Mouse (Mus musculus) layer of hippocampus, adult 2 months (tissue): Measurements from ENCODE around the gene Vgll3. TPM values are rescaled to one million over a fixed set of nuclear protein-coding genes. Genes with fewer than 3 reads are reported as not detected.

ENCODE experiments used
- DNase-seq, 2 experiments: peaks; one replicate each; pipeline ENCODE4 v3.0.0; 2022; ENCODE audit warnings: low spot score in 2 of 2
- H3K27ac ChIP-seq: fragments of 200-600 bp; 2 replicates; pipeline ENCODE4 v1.8.1; 2022
- H3K4me3 ChIP-seq: fragments of 200-600 bp; 2 replicates; pipeline ENCODE4 v1.8.1; 2022; ENCODE audit warnings: mild to moderate bottlenecking
- CTCF ChIP-seq: fragments of 200-600 bp; conservative IDR thresholded peaks from 2 replicates; pipeline ENCODE4 v1.8.1; 2022; ENCODE audit warnings: antibody characterized with exemption, mild to moderate bottlenecking, moderate library complexity
- long read RNA-seq, 2 experiments: library from polyadenylated mRNA; stranded (forward); transcript quantifications; one replicate each; pipeline ENCODE4 v2.0.0; 2021; ENCODE audit warnings: borderline mapping rate in 2 of 2
- total RNA-seq, 2 experiments: library from RNA; stranded (reverse); gene quantifications; 2 replicates each; pipeline ENCODE4 v1.2.3; 2021

Gene Vgll3
- 1 to 10 TPM; 1.7 to 2.3 TPM for total RNA-seq
- long read RNA-seq, experiment 1, full-length matches to known transcripts, result 2 of 3 reads
- long read RNA-seq, experiment 1, partial matches to known transcripts, result 0 of 3 reads
- long read RNA-seq, experiment 1, other reads (novel, unspliced or antisense), result 1 of 3 reads
- long read RNA-seq, experiment 2, partial matches to known transcripts, result 0 of 2 reads
- long read RNA-seq, experiment 2, other reads (novel, unspliced or antisense), result 1 of 2 reads

GRCm38 (mm10) chr16:65814918-65815881 lies at the start of gene Vgll3:
TSS of gene Vgll3 (plus strand) at chr16:65815257.
- Histone ChIP-seq H3K27ac (peak within 1 kb of the TSS; percentile 29; the same call in 1 of the 2 replicates), H3K4me3 (peak within 1 kb of the TSS; percentile 70)
- peak; percentile 46 for TF ChIP-seq CTCF
- peak; percentile 9 to 11 for DNase-seq

- no peak for TF ChIP-seq CTCF
- no peak for DNase-seq
- H3K4me3 ChIP-seq, result no peak overlapping the region
- H3K27ac ChIP-seq, result no peak overlapping the region
Observed at GRCm38 (mm10) chr16:65765976-65766375, 49.1 kb upstream of the Vgll3 start.

- DNase-seq, result peak in 1 of 2 experiments; percentile 12
- Histone ChIP-seq H3K27ac (no peak overlapping the region), H3K4me3 (no peak overlapping the region)
- TF ChIP-seq CTCF, result peak; percentile 75
Observed at GRCm38 (mm10) chr16:65785959-65786358, 29.1 kb upstream of the Vgll3 start.

GRCm38 (mm10) chr16:65816059-65816458 lies 1.0 kb downstream of the Vgll3 start:
- no peak for DNase-seq
- H3K4me3 ChIP-seq, result no peak overlapping the region
- no peak for TF ChIP-seq CTCF
- H3K27ac ChIP-seq, result no peak overlapping the region

DNA sequence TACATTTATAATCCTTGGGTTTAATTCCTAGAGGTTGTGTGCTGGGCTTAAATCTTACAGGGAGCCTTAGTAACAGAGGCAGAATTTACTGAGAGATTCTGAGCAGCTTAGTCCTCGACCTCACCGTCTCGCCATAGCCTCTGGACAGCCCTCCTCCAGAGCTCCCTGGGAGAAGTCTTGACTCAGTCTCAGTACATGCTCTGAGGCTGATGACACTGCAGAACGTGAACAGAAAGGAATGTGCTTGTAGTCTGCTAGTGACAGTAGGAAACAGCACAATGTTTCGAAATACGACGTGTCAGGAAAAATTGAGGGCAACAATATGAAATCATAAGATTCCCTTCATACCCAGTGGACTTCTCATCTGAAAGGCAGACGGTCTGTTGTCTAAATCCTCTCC lies 3.7 kb downstream of the Vgll3 start:
- Histone ChIP-seq H3K4me3 (no peak overlapping the region), H3K27ac (no peak overlapping the region)
- DNase-seq, result no peak
- no peak for TF ChIP-seq CTCF

GRCm38 (mm10) chr16:65820803-65821202 lies 5.7 kb downstream of the Vgll3 start:
- Histone ChIP-seq H3K4me3 (no peak overlapping the region), H3K27ac (no peak overlapping the region)
- DNase-seq, result no peak
- TF ChIP-seq CTCF, result no peak

DNA sequence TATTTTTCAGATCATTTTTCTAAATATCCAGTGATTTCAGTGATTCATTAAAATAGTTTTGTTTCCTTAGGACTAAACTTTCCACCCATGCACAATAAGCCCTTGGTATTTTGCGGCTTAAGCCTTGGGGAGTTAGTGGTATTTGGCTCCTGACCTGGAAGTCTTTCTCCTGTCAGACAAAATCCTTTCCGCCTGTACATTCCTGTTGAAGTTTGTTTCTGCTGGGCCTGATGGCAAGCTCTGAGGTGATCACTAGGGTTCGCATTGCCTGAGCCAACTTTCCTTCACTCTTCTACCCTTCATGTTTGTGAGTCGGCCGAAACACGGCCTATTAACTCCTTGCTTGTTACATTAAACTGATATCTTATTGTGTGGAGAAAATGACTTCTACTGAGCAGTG lies 8.7 kb downstream of the Vgll3 start:
- TF ChIP-seq CTCF, result no peak
- H3K4me3 ChIP-seq, result no peak overlapping the region
- no peak overlapping the region for H3K27ac ChIP-seq
- no peak for DNase-seq

GRCm38 (mm10) chr16:65828141-65828565 lies 13.1 kb downstream of the Vgll3 start:
- TF ChIP-seq CTCF, result no peak
- no peak for DNase-seq
- no peak overlapping the region for H3K27ac ChIP-seq
- H3K4me3 ChIP-seq, result no peak overlapping the region

DNA sequence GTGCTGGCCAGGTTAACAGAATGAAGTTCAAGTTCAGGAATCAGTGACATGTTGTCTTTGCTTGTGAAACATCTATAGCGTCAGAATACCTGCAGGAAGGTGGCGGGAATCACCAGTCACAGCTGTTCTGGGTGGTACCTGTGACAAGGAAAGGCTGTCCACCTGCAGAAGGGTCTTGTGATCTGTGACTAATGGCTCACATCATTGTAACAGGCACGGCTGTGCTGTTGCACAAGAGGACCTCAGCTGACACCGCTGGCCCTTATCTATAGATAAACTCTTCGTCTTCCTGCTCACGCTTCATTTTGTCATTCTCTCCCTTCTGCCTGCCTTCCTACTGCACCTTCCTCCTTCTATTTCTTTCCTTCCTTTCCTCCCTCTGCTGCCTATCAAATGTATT lies 14.0 kb downstream of the Vgll3 start:
- DNase-seq, result no peak
- TF ChIP-seq CTCF, result no peak

GRCm38 (mm10) chr16:65834721-65835120 lies 19.7 kb downstream of the Vgll3 start:
- no peak overlapping the region for H3K4me3 ChIP-seq
- DNase-seq, result no peak
- H3K27ac ChIP-seq, result no peak overlapping the region
- no peak for TF ChIP-seq CTCF

More for the DNA sequence above, 14.0 kb downstream of the Vgll3 start:
- Histone ChIP-seq H3K27ac (no peak overlapping the region), H3K4me3 (no peak overlapping the region)

DNA sequence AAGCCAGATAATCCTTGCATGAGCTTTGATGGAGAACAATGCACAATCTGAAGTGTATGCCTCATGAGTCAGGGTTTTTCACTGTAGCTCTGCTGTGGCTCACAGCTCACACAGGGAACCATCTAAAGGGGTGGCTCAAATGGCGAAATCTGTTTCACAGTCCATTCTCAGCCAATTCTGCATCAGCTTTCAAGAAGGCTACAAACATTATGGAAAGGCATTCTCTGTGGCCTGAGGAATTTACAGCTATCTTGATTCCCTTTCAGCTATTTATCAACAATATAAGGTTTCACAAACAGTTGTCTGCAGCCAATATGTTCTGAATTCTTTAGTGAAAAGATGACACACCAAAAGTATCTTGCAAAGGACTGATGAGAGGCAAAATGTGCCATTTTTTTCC lies 35.1 kb downstream of the Vgll3 start:
- no peak overlapping the region for H3K27ac ChIP-seq
- TF ChIP-seq CTCF, result no peak

DNA sequence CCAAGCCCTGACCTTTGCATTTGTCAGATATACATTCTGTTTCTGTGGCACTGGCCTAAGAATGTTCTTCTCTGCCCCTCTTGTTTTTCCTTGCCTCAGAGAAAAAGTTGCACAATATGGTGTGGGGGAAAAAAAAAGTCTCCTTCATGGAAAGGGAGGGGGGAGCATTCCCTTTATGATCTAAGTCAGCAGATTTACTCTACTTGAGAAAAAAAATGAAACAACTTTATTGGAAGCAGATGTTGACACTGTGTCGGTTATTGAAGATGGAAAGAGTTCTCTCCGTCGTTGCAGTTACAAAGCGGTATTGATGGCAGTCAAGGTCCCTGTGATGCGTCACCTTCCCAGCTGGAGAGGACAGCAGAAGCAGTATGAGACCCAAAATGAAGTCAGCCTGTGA lies 49.4 kb downstream of the Vgll3 start:
- H3K27ac ChIP-seq, result no peak overlapping the region
- DNase-seq, result no peak
- TF ChIP-seq CTCF, result no peak

More for the DNA sequence above, 35.1 kb downstream of the Vgll3 start:
- DNase-seq, result no peak
- H3K4me3 ChIP-seq, result no peak overlapping the region

DNA sequence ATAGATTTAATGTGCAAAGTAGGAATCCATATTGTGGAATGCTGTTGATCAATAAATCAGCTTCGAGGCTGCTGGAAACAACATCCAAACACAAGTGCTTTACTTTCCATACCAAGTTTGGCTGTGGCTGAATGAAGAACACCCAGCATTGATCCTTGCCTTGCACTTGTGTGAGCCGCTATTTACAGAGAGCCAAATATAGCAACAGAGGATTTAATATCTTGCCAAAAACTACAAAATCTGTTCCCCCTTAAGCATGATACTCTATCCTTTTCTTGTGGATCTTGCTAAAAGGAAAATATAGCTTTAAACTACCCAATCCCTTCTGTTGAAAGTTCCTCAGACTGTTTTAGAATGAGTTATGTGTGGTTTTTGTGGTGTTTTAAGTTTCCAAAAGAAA lies 52.9 kb downstream of the Vgll3 start:
- no peak overlapping the region for H3K4me3 ChIP-seq
- no peak for TF ChIP-seq CTCF
- H3K27ac ChIP-seq, result no peak overlapping the region
- DNase-seq, result no peak

More for the DNA sequence above, 49.4 kb downstream of the Vgll3 start:
- no peak overlapping the region for H3K4me3 ChIP-seq
